Mouse (Mus musculus): ENCODE data around the gene Khk. TPM values are rescaled to one million over a fixed set of nuclear protein-coding genes. Genes with fewer than 3 reads are reported as not detected.

Gene Khk
- polyA plus RNA-seq, 2 experiments, result 29.5 to 29.7 TPM

- 97% methylated on average over 6 of the region's 6 CpGs for WGBS
- no peak overlapping the region for H3K9ac ChIP-seq (ENCODE audit: low read depth, low read length, severe bottlenecking)
- peaks cover 18% of the 10 kb centered on the region; the same call in 1 of the 2 replicates for H3K4me1 ChIP-seq (ENCODE audit: control insufficient read depth, insufficient read depth, low read length)
- no peak overlapping the region for H3K27ac ChIP-seq (replicated peaks; ENCODE audit: low read depth, low read length)
- H3K36me3 ChIP-seq (ENCODE audit: control insufficient read depth, insufficient read depth, low read length), result peaks cover 58% of the 10 kb centered on the region
- no peaks in the 10 kb centered on the region for H3K9me3 ChIP-seq (ENCODE audit: control insufficient read depth, low read length)
- no peak overlapping the region for H3K4me3 ChIP-seq (replicated peaks; ENCODE audit: low read length)
- no peak for ATAC-seq (ENCODE audit: low FRiP score, low read depth)
- H3K27me3 ChIP-seq (ENCODE audit: control insufficient read depth, insufficient read depth, low read length), result no peaks in the 10 kb centered on the region
- no peak for TF ChIP-seq POLR2A (IDR thresholded peaks at IDR 0.05; ENCODE audit: borderline replicate concordance, extremely low read depth, insufficient read depth, insufficient read length)
- no peak overlapping the region for H3K4me2 ChIP-seq (replicated peaks; ENCODE audit: low read depth, low read length, severe bottlenecking)
- DNase-seq (ENCODE audit: low spot score), result no peak
These were observed 32.8 kb downstream of the Khk start for GRCm38 (mm10) chr5:30954065-30954464.

- no peaks in the 10 kb centered on the region for H3K27me3 ChIP-seq (ENCODE audit: control insufficient read depth, insufficient read depth, low read length)
- peaks cover 58% of the 10 kb centered on the region for H3K36me3 ChIP-seq (ENCODE audit: control insufficient read depth, insufficient read depth, low read length)
- no peak overlapping the region for H3K4me3 ChIP-seq (replicated peaks; ENCODE audit: low read length)
- no peak for DNase-seq (ENCODE audit: low spot score)
- 92% methylated on average over 9 of the region's 9 CpGs for WGBS
- no peak overlapping the region for H3K27ac ChIP-seq (replicated peaks; ENCODE audit: low read depth, low read length)
- peaks cover 19% of the 10 kb centered on the region; the same call in 1 of the 2 replicates for H3K4me1 ChIP-seq (ENCODE audit: control insufficient read depth, insufficient read depth, low read length)
- no peak for TF ChIP-seq POLR2A (IDR thresholded peaks at IDR 0.05; ENCODE audit: borderline replicate concordance, extremely low read depth, insufficient read depth, insufficient read length)
- H3K9ac ChIP-seq (ENCODE audit: low read depth, low read length, severe bottlenecking), result no peak overlapping the region
- H3K4me2 ChIP-seq (replicated peaks; ENCODE audit: low read depth, low read length, severe bottlenecking), result no peak overlapping the region
- no peak for ATAC-seq (ENCODE audit: low FRiP score, low read depth)
- no peaks in the 10 kb centered on the region for H3K9me3 ChIP-seq (ENCODE audit: control insufficient read depth, low read length)
These were observed 33.3 kb downstream of the Khk start for GRCm38 (mm10) chr5:30954556-30954955.

- Histone ChIP-seq H3K9ac (ENCODE audit: low read depth, low read length, severe bottlenecking) (no peak overlapping the region), H3K27me3 (ENCODE audit: control insufficient read depth, insufficient read depth, low read length) (no peaks in the 10 kb centered on the region), H3K9me3 (ENCODE audit: control insufficient read depth, low read length) (no peaks in the 10 kb centered on the region), H3K36me3 (ENCODE audit: control insufficient read depth, insufficient read depth, low read length) (peaks cover 58% of the 10 kb centered on the region), H3K27ac (replicated peaks; ENCODE audit: low read depth, low read length) (no peak overlapping the region), H3K4me1 (ENCODE audit: control insufficient read depth, insufficient read depth, low read length) (peaks cover 21% of the 10 kb centered on the region), H3K4me2 (replicated peaks; ENCODE audit: low read depth, low read length, severe bottlenecking) (no peak overlapping the region), H3K4me3 (replicated peaks; ENCODE audit: low read length) (no peak overlapping the region)
- no peak for TF ChIP-seq POLR2A (IDR thresholded peaks at IDR 0.05; ENCODE audit: borderline replicate concordance, extremely low read depth, insufficient read depth, insufficient read length)
- DNase-seq (ENCODE audit: low spot score) (no peak), ATAC-seq (ENCODE audit: low FRiP score, low read depth) (no peak)
- WGBS, result 91% methylated on average over 6 of the region's 6 CpGs
These were observed 34.5 kb downstream of the Khk start for GRCm38 (mm10) chr5:30955751-30956150.

GRCm38 (mm10) chr5:30957891-30958290 is 36.7 kb downstream of the Khk start:
- 0 out of 2 replicates have a peak overlapping the region, but pooled peaks have one; percentile 7 for H3K4me2 ChIP-seq (replicated peaks; ENCODE audit: low read depth, low read length, severe bottlenecking)
- DNase-seq (ENCODE audit: low spot score), result no peak
- no peak overlapping the region for H3K4me3 ChIP-seq (replicated peaks; ENCODE audit: low read length)
- ATAC-seq (ENCODE audit: low FRiP score, low read depth), result no peak
- H3K9me3 ChIP-seq (ENCODE audit: control insufficient read depth, low read length), result no peaks in the 10 kb centered on the region
- peaks cover 50% of the 10 kb centered on the region for H3K36me3 ChIP-seq (ENCODE audit: control insufficient read depth, insufficient read depth, low read length)
- no peak overlapping the region for H3K27ac ChIP-seq (replicated peaks; ENCODE audit: low read depth, low read length)
- H3K9ac ChIP-seq (ENCODE audit: low read depth, low read length, severe bottlenecking), result no peak overlapping the region
- H3K27me3 ChIP-seq (ENCODE audit: control insufficient read depth, insufficient read depth, low read length), result no peaks in the 10 kb centered on the region
- TF ChIP-seq POLR2A (IDR thresholded peaks at IDR 0.05; ENCODE audit: borderline replicate concordance, extremely low read depth, insufficient read depth, insufficient read length), result no peak
- WGBS, result 90% methylated on average over 6 of the region's 6 CpGs
- peaks cover 19% of the 10 kb centered on the region for H3K4me1 ChIP-seq (ENCODE audit: control insufficient read depth, insufficient read depth, low read length)

- H3K4me1 ChIP-seq (ENCODE audit: control insufficient read depth, insufficient read depth, low read length), result peaks cover 19% of the 10 kb centered on the region
- H3K4me3 ChIP-seq (replicated peaks; ENCODE audit: low read length), result peak overlapping the region; percentile 88
- TF ChIP-seq POLR2A (IDR thresholded peaks at IDR 0.05; ENCODE audit: borderline replicate concordance, extremely low read depth, insufficient read depth, insufficient read length), result no peak
- H3K4me2 ChIP-seq (replicated peaks; ENCODE audit: low read depth, low read length, severe bottlenecking), result peak overlapping the region; percentile 86
- H3K27me3 ChIP-seq (ENCODE audit: control insufficient read depth, insufficient read depth, low read length), result no peaks in the 10 kb centered on the region
- peak overlapping the region; percentile 83 for H3K27ac ChIP-seq (replicated peaks; ENCODE audit: low read depth, low read length)
- DNase-seq (ENCODE audit: low spot score), result no peak
- 37% methylated on average over 19 of the region's 19 CpGs for WGBS
- no peak for ATAC-seq (ENCODE audit: low FRiP score, low read depth)
- H3K9ac ChIP-seq (ENCODE audit: low read depth, low read length, severe bottlenecking), result peak overlapping the region; percentile 87
- H3K36me3 ChIP-seq (ENCODE audit: control insufficient read depth, insufficient read depth, low read length), result peaks cover 36% of the 10 kb centered on the region
- H3K9me3 ChIP-seq (ENCODE audit: control insufficient read depth, low read length), result no peaks in the 10 kb centered on the region
These were observed 38.1 kb downstream of the Khk start for GRCm38 (mm10) chr5:30959198-30959854.
